Mouse (Mus musculus): ENCODE data around the gene Sez6l2. TPM values are rescaled to one million over a fixed set of nuclear protein-coding genes. Genes with fewer than 3 reads are reported as not detected.

Sez6l2 gene
- total RNA-seq, 4 experiments from 2014 or later, result 94.1 to 133 (median 117) TPM

DNA sequence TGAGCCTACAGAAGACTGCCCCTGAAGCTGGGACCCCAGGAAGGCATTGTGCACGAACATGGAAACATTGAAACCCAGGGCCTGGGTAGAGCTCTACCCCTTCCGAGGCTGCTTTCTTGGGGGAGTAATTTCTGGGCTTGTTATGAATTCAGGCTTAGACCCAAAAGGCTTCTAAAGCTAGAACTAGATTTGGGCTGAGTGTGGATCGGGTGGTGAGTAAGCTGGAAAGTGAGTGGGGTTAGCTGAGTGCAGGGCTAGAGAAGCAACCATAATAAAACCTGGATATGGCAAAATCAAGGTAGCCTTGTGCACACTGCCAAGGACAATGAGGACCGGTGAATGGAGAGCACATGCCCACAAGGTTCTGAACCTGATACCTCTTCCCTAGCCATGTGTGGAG is 11.6 kb downstream of the Sez6l2 start:
- no peak for DNase-seq

DNA sequence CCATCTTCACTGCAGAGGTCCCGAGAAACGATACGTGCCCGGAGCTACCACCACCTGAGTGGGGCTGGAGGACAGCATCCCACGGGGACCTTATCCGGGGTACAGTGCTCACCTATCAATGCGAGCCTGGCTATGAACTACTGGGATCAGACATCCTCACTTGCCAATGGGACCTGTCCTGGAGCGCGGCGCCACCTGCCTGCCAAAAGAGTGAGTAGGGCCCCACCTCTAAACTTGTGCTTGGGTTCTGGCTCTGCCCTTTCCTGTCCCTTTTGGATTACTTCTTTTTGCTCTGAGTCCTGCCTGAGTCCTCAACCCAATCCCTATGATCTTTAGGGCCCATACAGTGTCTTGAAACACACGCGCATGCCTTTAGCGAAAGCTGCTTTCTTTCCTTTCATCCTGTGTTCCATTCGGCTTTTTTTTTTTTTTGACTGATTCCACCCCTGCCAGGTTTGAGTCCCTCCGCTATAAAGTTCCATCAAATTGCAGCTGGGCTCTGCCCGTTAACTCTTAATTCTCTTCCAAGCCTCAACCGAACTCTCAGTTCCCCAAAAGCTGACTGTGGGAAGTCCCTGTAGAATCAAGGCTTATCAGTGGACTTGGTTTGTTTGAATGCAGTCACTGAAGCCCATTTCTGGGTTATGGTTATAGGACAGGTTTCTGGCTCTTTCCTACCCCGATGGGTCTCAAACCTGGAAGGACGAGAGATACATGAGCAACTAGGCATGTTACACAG is 13.4 kb downstream of the Sez6l2 start:
- DNase-seq, result no peak

DNA sequence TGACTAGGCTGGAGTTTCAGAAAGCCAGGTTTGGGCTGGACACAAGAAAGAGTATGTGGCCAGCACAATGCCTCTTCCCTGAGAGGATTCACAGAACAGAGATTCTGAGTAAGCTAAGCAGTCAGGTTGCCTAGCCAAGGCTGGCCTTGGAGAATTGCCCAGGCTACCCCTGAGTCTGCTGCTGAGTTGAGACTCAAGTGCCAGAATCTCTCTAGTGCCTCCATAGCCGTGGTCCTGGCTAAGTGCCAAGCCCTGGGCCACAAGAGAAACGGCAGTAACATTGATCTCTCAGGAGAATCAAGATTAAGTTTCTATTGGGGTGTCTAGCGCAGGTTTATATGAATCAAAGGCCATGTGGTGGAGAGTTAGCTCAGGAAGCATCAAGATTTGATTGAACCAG is 15.2 kb downstream of the Sez6l2 start:
- no peak for DNase-seq

DNA sequence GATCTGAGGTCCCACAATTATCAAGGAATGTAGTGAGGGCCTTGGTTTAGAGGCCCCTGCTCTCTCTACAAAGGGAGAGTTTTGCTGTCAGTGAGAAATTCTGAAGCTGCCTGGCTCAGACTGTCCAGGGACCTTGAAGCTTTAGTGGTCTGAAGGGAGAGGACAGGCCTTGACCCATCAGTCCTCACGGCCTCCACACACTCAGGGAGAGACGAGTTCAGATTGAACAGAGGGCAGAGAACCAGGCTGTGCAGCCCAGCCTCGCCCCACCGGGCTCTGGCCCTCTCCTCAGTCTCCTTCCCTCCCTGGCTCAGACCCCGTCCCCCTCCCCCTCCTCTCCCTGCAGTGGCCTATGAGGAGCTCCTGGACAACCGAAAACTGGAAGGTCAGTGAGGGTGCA is 17.0 kb downstream of the Sez6l2 start:
- DNase-seq, result peak; percentile 60

DNA sequence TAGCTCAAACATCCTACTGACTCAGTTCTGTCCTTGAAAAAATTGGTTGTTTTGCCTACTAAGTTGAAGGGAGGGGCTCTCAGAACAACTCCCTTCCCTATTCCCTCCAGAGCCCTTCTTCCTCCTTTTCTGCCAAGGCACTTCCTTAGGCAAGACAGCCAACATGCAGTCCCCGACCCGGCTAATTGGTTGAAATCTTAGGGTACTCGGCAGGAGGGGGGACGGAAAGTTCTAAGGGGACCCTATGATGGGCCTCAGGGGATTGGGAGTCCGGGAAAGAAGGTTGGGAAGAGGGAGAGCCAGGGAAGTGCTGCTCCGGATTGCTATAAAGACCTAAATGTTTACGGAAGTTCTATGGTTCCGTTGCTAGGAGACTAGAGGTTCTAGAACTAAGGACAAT is 25.1 kb downstream of the Sez6l2 start:
- no peak for DNase-seq

DNA sequence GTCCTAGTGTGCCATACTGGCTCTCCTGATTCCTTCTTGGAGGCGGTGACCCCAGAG is 25.4 kb downstream of the Sez6l2 start, which contains the start of gene Cdipt:
TSS of gene Cdipt (plus strand) at position 22 of the 57 bp plus-strand sequence.
- no peak for DNase-seq

DNA sequence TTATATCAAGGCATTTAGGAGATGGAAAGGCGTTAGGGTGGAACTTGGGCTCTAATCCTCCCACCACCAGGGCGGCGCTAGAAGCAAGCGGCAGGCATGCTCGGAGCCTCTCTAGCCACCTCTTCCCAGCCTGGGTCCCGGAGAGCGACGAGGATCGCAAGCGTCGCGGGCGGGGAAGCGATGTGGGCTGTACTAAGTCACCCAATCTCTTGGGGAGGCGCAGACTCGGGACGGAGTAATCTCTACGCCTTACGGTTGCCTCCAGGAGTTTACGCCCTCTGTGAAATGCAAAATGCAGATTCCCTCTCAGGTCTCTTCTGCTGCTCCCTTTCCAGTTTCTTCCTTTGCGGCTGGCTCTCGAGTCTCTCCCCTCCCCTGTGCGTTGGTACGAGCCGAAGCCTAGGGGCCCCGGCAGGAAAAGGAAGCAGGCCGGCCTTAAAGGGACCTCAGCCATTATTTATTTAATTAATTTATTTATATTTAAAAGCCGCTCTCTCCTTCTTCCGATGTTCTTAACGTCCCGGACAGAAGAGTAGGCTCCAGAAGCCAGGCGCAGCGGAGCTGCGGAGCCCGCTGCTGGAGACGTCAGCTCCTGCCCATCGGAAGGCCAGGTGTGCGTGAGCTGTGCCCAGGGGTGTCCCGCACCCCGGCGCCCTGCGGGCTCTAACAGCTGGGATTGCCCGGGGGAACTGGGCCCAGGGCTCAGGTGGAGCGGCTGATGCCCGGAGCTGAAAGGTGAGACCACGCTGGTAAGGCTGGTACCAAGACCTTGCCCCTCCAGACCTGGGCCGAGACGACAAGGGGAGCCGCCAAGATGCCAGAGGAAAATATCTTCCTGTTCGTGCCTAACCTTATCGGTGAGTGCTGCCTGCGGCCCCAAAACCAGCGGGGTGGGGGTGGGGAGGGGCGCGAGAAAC is 25.8 kb downstream of the Sez6l2 start, which contains the start of gene Cdiptos:
TSS of gene Cdiptos (minus strand) at position 149 of the 917 bp plus-strand sequence.
- peak; percentile 93 for DNase-seq

DNA sequence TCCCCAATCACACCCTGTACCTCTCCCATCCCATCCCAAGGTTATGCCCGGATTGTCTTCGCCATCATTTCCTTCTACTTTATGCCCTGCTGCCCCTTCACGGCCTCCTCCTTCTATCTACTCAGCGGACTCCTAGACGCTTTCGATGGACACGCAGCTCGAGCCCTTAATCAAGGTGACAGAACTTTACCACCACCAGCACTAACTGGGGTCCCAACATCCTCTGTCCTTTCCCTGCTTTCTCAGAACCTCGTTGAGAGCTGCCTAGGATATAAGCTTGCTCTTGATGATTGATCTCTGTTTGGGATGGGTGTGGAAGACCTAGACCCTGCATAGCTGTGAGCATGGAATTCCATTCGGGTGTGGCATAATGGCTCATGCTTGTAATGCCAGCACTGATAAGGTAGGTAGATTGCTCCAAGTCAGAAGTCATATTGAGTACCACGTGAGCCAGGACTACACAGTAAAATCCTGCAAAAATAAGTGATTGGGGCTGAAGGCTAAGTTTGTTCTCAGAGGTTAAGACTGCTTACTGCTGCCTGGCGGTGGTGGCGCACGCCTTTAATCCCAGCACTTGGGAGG is 26.6 kb downstream of the Sez6l2 start:
- DNase-seq, result no peak

DNA sequence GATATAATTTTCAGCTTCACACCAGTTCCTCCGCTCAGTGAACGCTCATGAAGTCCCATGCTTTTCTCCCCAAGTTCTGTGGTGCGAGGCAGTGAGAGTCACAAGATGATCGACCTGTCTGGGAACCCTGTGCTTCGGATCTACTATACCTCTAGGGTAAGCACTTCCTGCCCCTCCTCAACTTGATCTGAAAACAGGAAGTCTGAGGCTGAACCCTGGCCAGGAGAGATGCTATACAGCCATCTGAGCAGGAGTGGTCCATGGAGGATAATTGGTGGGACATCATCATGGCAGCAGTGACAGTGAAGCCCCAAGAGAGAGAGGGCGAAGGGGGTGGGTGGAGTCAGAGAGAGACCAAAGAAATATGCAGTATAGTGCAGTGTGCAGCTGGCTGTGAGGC is 28.5 kb downstream of the Sez6l2 start:
- no peak for DNase-seq

DNA sequence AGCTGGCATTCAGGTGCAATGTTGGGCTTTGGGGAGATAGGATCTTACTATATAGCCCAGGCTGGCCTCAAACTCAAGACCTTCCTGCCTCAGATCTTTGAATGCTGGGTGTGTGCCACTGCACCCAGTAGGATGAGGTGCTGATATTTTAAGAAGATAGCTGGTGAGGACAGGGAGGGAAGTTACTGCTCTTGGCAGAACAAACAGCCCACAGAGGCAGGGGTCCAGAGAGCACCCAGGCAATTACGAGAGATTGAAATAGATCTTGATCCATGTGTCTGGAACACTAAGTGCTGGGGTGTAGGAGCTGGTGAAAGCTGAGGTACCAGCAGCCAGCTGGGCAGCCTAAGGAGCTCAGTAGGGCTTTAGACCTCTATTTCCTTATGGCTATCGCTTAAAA is 31.2 kb downstream of the Sez6l2 start:
- no peak for DNase-seq

DNA sequence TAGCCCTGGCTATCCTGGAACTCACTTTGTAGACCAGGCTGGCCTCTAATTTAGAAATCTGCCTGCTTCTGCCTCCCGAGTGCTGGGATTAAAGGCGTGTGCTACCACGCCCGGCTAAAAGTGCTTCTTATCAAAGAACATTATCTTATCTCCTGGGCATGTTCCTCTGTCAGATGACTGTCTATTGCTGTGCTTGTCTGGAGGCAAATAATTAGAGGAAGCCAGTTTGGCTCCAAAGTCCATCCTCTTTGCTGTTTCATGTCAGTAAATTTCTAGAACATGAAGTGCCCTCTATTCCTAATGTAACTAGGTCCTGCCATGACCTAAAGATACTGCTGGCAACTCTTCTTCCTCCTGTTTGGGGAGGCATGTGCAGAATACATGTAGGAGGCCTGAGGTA is 31.7 kb downstream of the Sez6l2 start:
- no peak for DNase-seq

DNA sequence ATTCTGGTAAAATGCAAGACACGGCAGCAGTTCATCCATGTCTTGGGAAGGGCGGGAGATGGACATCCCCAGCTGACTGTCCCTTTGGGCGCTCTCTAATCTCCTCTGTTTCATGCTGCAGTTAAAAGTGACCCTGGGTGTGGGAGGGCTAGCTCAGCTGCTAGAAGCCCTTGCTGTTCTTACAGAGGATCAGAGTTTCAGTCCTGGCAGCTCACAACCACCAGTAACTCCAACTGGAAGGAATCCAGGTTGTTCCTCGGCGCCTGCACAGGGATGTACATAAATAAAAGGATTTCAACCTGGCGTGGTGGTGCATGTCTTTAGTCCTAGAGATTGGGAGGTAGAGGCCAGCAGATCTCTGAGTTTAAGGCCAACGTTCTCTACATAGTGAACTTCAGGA is 32.8 kb downstream of the Sez6l2 start:
- DNase-seq, result no peak

DNA sequence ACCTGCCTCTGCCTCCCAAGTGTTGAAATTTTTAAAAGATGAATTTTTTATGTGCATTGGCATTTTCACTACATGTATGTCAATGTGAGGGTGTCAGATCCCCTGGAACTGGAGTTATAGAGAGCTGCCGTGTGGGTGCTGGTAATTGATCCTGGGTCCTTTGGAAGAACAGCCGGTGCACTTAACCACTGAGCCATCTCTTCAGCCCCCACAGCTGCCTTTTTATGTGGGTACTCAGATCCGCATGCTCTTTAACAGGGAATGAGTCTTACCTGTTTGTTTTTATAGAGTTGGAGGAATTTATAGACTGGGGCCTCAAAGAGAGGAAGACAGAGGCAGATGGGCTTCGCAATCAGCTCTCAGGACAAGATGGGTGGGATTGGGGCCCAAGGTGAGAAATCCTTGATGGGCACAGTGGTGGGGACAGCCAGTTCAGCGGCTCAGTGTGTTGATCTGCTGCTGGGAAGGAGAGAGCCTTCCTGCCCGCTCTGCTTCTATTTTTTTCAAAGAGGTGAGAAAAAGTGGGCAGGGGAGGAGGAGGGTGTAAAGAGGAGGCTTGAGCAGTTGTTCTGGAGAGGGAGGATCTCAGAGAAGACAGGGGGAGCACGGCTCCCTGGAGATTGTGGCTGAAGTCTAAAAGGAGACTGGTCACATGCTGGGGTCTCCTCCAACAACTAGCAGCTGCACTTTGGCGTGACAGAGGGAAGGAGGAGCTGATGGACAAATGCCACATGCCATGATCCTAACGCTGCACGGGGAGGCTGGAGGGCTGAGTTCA is 34.5 kb downstream of the Sez6l2 start:
- no peak for DNase-seq

DNA sequence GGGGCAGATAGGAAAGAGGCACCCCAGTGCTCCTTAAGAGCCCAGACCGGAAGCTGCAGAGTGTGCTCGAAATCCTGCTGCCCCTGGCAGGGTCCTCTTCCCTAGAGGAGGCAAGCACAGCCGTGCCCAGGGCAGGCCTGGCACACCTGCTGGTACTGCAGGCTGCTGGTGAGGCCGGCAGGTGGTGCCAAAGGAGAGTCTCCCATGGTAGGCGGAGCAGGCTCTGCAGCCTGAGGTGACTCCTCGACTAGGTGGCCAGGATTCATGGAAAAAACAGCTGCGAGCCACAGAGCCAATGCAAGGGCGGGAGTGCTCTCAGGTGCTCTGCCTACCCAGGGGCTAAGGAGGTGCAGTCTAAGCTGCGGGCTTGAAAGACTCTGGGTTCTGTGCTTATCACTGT is 36.0 kb downstream of the Sez6l2 start:
- DNase-seq, result no peak

DNA sequence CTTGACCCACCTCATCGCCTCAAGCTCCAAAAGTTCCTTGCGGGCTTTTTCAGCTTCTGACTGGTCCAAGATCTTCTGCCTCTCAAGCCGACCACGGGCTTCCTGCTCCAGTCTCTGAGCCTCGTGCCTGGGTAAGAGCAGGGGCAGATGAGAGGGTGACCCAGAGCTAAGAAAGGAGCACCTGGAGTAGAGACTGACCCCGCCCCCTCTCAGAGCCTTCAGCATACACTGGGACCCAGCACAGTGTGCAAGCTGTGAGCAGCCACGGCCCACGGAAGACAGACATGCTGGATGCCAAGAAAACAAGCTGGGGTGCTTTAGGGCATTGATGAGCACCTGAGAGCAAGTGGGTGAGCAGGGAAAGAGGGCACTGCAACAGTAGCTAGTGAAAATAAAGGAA is 38.5 kb downstream of the Sez6l2 start:
- no peak for DNase-seq

DNA sequence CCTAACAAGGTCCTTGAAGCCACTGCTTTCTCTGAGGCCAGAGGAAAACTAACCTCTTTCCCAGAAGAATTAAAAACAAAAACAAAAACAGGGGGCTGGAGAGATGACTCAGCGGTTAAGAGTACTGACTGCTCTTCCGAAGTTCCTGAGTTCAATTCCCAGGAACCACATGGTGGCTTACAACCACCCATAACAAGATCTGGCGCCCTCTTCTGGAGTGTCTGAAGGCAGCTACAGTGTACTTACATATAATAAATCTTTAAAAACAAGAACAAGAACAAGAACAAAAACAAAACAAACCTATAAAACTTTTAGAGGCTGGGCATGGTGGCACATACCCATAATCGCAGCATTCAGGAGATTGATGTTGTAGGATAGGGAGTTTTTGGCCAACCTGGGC is 46.1 kb downstream of the Sez6l2 start:
- no peak for DNase-seq

DNA sequence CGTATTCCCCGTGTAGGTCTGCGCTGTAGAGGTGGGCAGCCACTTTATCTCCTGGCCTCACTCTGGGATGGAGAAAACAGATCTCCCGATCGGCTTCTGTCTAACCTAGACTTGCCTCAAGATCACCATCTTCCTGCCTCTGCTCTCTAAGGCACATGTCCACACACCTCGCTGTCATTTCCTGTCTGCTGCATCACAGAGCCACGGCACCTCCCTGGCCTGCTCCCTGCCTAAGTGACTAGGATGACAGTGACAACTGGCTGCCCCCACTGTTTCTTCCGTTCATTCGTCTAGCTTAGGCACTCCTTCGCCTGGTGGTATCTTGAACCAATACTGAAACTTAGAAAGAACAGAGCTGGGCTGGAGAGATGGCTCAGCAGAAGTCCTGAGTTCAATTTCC is 49.2 kb downstream of the Sez6l2 start:
- no peak for DNase-seq

DNA sequence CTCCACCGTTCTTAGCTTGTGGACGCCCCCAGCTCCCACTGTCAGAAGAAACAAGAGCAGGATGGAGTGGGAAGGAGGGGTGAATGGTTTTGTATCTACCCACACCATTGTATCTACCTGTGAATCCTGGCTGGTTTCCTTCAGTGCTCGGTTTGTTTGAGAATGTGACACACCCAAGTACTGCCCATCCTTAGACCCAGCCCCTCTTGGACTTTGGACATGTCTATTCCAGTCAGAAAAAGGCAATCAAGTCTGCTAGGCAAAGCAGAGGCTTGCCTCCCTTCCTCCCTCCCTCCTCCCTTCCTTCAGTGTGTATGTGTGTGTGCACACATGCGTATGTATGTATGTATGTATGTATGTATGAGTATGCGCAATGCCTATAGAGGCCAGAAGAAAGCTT is 53.3 kb downstream of the Sez6l2 start:
- DNase-seq, result no peak

DNA sequence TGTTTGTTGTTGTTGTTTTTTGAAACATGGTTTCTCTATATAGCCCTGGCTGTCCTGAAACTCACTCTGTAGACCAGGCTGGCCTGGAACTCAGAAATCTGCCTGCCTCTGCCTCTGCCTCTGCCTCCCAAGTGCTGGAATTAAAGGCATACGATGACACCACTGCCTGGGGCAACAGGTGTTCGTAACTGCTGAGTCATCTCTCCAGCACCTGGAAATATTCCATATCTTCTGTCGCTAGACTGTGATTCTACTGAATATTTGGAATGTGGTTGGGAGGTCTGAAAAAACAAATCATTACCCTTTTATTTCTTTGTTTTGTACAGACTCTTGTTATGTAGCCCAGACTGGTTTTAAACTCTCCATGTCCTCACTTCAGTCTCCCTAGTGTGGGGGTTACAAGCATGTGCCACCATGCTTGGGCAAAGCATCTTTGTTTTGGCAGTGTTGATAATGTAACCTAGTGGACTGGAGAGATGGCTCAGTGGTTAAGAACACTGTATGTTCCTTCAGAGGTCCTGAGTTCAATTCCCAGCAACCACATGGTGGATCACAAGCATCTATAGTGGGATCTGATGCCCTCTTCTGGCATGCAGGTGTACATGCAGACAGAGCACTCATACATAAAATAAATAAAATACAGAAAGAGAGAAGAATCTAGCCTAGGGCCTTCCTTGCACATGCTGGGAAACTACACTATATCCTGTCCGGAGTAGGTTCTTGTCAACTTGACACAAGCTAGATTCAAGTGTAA is 53.9 kb downstream of the Sez6l2 start:
- no peak for DNase-seq

DNA sequence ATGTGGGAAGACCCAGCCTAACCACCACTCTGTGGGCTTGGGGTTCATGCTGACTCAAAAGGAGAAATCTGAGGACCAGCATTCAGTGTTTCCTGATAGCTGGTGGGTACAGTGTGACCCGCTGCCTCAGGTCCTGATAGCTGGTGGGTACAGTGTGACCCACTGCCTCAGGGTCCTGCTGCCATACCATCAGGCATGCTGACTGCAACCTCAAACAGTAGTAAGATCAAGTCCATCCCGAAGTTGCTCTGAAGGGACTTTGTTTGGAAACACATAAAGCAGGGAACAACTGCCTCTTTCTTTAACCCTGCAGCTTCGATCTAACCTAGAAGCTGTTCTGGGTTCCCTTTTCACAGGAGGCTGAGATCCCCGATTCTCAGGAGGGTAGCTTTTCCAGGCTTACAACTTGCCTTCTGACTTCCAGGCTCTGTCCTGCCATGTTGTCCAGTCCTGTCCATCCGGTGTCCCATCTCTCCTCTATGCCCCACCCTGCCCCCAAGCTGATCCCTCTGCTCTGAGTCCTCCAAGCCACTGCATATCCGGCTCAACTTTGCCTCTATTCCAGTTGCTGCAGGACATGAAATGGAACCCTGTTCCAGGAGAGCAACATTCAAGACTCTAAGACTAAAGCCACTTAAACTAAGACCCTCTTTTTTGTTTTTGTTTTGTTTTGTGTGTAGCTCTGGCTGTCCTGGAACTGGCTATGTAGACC is 57.1 kb downstream of the Sez6l2 start:
- no peak for DNase-seq

DNA sequence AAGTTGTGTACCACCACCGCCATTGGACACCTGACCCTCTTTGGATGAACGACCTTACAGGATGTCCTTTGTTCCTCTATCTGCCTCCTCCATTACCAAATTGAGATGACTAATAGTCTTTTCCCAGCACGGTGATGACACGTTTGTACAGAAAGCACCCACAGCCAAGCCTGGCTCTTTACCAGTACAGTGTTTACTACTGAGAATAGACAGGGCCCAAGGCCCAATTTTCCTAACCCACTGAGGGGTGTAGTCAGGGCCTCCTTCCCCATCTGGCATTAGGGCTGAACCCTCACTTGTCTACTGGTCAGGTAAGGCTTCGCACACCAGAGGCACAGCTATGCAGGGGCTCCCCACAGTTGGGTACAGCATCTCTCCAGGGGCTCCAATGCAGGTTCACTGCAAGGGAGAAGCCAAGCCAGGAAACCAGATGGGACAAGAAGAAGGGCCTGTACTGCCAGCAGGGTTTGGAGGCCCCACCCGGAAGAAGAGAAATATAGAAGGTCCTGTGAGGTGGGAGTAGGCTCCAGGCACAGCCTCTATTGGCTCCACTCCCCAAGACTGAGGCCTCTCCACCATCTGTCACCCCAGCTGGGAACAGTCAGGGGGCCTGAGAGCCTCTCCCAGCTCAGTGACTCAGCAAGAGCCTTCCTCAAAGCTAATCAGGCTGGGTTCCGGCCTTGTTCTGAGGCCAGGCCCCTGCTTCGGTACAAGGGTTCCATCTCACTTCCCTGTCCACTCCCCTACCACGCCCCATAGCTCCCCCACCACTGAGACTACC is 58.1 kb downstream of the Sez6l2 start:
- DNase-seq, result peak; percentile 66
